Mouse (Mus musculus): ENCODE results near the gene Nrsn2. TPM values are rescaled to one million over a fixed set of nuclear protein-coding genes. Genes with fewer than 3 reads are reported as not detected.

The Nrsn2 gene
- polyA plus RNA-seq, 1 experiment from 2014 or later = 2.2 TPM

GRCm38 (mm10) chr2:152411471-152411870 is 35.0 kb upstream of the Nrsn2 start:
- Histone ChIP-seq H3K27ac (replicated peaks; ENCODE audit: low read depth, low read length) (peak overlapping the region; percentile 98), H3K9ac (ENCODE audit: low read length) (peak overlapping the region; percentile 56), H3K4me2 (ENCODE audit: low read depth, severe bottlenecking) (peak overlapping the region; percentile 92), H3K27me3 (ENCODE audit: control insufficient read depth, insufficient read depth, low read length) (no peaks in the 10 kb centered on the region), H3K36me3 (ENCODE audit: control insufficient read depth, insufficient read depth, low read length) (no peaks in the 10 kb centered on the region), H3K4me1 (ENCODE audit: control insufficient read depth, insufficient read depth, low read length) (peaks cover 30% of the 10 kb centered on the region), H3K9me3 (ENCODE audit: control insufficient read depth, low read length) (peaks cover 4% of the 10 kb centered on the region; the same call in 1 of the 2 replicates), H3K4me3 (ENCODE audit: low read depth, low read length) (peak overlapping the region; percentile 94)
- WGBS = under 1% methylated on average over 7 of the region's 7 CpGs
- peak; percentile 70 for DNase-seq (ENCODE audit: low spot score)
- no peak for ATAC-seq (ENCODE audit: insufficient number of reproducible peaks, low FRiP score, low TSS enrichment, low read depth)

- Histone ChIP-seq H3K4me2 (ENCODE audit: low read depth, severe bottlenecking) (peak overlapping the region; percentile 92), H3K36me3 (ENCODE audit: control insufficient read depth, insufficient read depth, low read length) (no peaks in the 10 kb centered on the region), H3K9ac (ENCODE audit: low read length) (peak overlapping the region; percentile 56), H3K27me3 (ENCODE audit: control insufficient read depth, insufficient read depth, low read length) (no peaks in the 10 kb centered on the region), H3K4me1 (ENCODE audit: control insufficient read depth, insufficient read depth, low read length) (peaks cover 32% of the 10 kb centered on the region), H3K27ac (replicated peaks; ENCODE audit: low read depth, low read length) (peak overlapping the region; percentile 98), H3K9me3 (ENCODE audit: control insufficient read depth, low read length) (no peaks in the 10 kb centered on the region), H3K4me3 (ENCODE audit: low read depth, low read length) (peak overlapping the region; percentile 94)
- ATAC-seq (ENCODE audit: insufficient number of reproducible peaks, low FRiP score, low TSS enrichment, low read depth) = peak; percentile 83
- 1% methylated on average over 15 of the region's 15 CpGs for WGBS
- peak; percentile 94 for DNase-seq (ENCODE audit: low spot score)
These were observed 34.5 kb upstream of the Nrsn2 start for GRCm38 (mm10) chr2:152410971-152411371.

- 82% methylated on average over 6 of the region's 6 CpGs for WGBS
These were observed 33.3 kb upstream of the Nrsn2 start for GRCm38 (mm10) chr2:152409781-152410180.

GRCm38 (mm10) chr2:152406126-152406525 is 29.7 kb upstream of the Nrsn2 start:
- H3K9me3 ChIP-seq (ENCODE audit: control insufficient read depth, low read length) = no peaks in the 10 kb centered on the region
- WGBS = under 1% methylated on average over 19 of the region's 19 CpGs
- H3K27ac ChIP-seq (replicated peaks; ENCODE audit: low read depth, low read length) = peak overlapping the region; percentile 5; the same call in 1 of the 2 replicates
- no peak overlapping the region; the same call in 1 of the 2 replicates for H3K9ac ChIP-seq (ENCODE audit: low read length)
- H3K27me3 ChIP-seq (ENCODE audit: control insufficient read depth, insufficient read depth, low read length) = no peaks in the 10 kb centered on the region
- peak overlapping the region; percentile 28 for H3K4me3 ChIP-seq (ENCODE audit: low read depth, low read length)
- H3K4me2 ChIP-seq (ENCODE audit: low read depth, severe bottlenecking) = peak overlapping the region; percentile 48
- no peaks in the 10 kb centered on the region for H3K36me3 ChIP-seq (ENCODE audit: control insufficient read depth, insufficient read depth, low read length)
- peak; percentile 96 for DNase-seq (ENCODE audit: low spot score)
- H3K4me1 ChIP-seq (ENCODE audit: control insufficient read depth, insufficient read depth, low read length) = peaks cover 22% of the 10 kb centered on the region
- peak; percentile 92 for ATAC-seq (ENCODE audit: insufficient number of reproducible peaks, low FRiP score, low TSS enrichment, low read depth)

More at GRCm38 (mm10) chr2:152409781-152410180, 33.3 kb upstream of the Nrsn2 start:
- Histone ChIP-seq H3K9ac (ENCODE audit: low read length) (no peak overlapping the region), H3K4me3 (ENCODE audit: low read depth, low read length) (no peak overlapping the region), H3K4me1 (ENCODE audit: control insufficient read depth, insufficient read depth, low read length) (peaks cover 30% of the 10 kb centered on the region), H3K27ac (replicated peaks; ENCODE audit: low read depth, low read length) (peak overlapping the region; percentile 98), H3K4me2 (ENCODE audit: low read depth, severe bottlenecking) (no peak overlapping the region), H3K27me3 (ENCODE audit: control insufficient read depth, insufficient read depth, low read length) (no peaks in the 10 kb centered on the region), H3K36me3 (ENCODE audit: control insufficient read depth, insufficient read depth, low read length) (no peaks in the 10 kb centered on the region), H3K9me3 (ENCODE audit: control insufficient read depth, low read length) (no peaks in the 10 kb centered on the region)
- DNase-seq (ENCODE audit: low spot score) (no peak), ATAC-seq (ENCODE audit: insufficient number of reproducible peaks, low FRiP score, low TSS enrichment, low read depth) (no peak)

GRCm38 (mm10) chr2:152399122-152399542 is 22.7 kb upstream of the Nrsn2 start:
- WGBS = 2% methylated on average over 13 of the region's 13 CpGs
- ATAC-seq (ENCODE audit: insufficient number of reproducible peaks, low FRiP score, low TSS enrichment, low read depth) (no peak; the same call in 1 of the 2 replicates), DNase-seq (ENCODE audit: low spot score) (no peak)
- peak overlapping the region; percentile 72 for H3K9ac ChIP-seq (ENCODE audit: low read length)
- peak overlapping the region; percentile 99 for H3K27ac ChIP-seq (replicated peaks; ENCODE audit: low read depth, low read length)
- no peaks in the 10 kb centered on the region for H3K9me3 ChIP-seq (ENCODE audit: control insufficient read depth, low read length)
- no peaks in the 10 kb centered on the region for H3K36me3 ChIP-seq (ENCODE audit: control insufficient read depth, insufficient read depth, low read length)
- H3K4me1 ChIP-seq (ENCODE audit: control insufficient read depth, insufficient read depth, low read length) = peaks cover 15% of the 10 kb centered on the region
- H3K27me3 ChIP-seq (ENCODE audit: control insufficient read depth, insufficient read depth, low read length) = no peaks in the 10 kb centered on the region
- H3K4me3 ChIP-seq (ENCODE audit: low read depth, low read length) = peak overlapping the region; percentile 88
- H3K4me2 ChIP-seq (ENCODE audit: low read depth, severe bottlenecking) = peak overlapping the region; percentile 58

- Histone ChIP-seq H3K36me3 (ENCODE audit: control insufficient read depth, insufficient read depth, low read length) (no peaks in the 10 kb centered on the region), H3K9ac (ENCODE audit: low read length) (peak overlapping the region; percentile 31), H3K4me1 (ENCODE audit: control insufficient read depth, insufficient read depth, low read length) (peaks cover 19% of the 10 kb centered on the region), H3K27ac (replicated peaks; ENCODE audit: low read depth, low read length) (peak overlapping the region; percentile 99), H3K9me3 (ENCODE audit: control insufficient read depth, low read length) (no peaks in the 10 kb centered on the region), H3K27me3 (ENCODE audit: control insufficient read depth, insufficient read depth, low read length) (no peaks in the 10 kb centered on the region), H3K4me3 (ENCODE audit: low read depth, low read length) (peak overlapping the region; percentile 88), H3K4me2 (ENCODE audit: low read depth, severe bottlenecking) (peak overlapping the region; percentile 58)
- ATAC-seq (ENCODE audit: insufficient number of reproducible peaks, low FRiP score, low TSS enrichment, low read depth) (peak; percentile 86), DNase-seq (ENCODE audit: low spot score) (peak; percentile 95)
- under 1% methylated on average over 38 of the region's 38 CpGs for WGBS
These were observed 22.3 kb upstream of the Nrsn2 start for GRCm38 (mm10) chr2:152398691-152399090.

- WGBS = under 1% methylated on average over 78 of the region's 104 CpGs
- peak; percentile 100 for DNase-seq (ENCODE audit: low spot score)
These were observed 21.4 kb upstream of the Nrsn2 start, which contains the start of gene Sox12 for GRCm38 (mm10) chr2:152397680-152398435. Sox12 (minus strand) TSS chr2:152398063.

GRCm38 (mm10) chr2:152397004-152397589 is 20.7 kb upstream of the Nrsn2 start:
- H3K4me1 ChIP-seq (ENCODE audit: control insufficient read depth, insufficient read depth, low read length) = peaks cover 22% of the 10 kb centered on the region
- peak overlapping the region; percentile 88 for H3K4me3 ChIP-seq (ENCODE audit: low read depth, low read length)
- no peaks in the 10 kb centered on the region for H3K27me3 ChIP-seq (ENCODE audit: control insufficient read depth, insufficient read depth, low read length)
- ATAC-seq (ENCODE audit: insufficient number of reproducible peaks, low FRiP score, low TSS enrichment, low read depth) (no peak; the same call in 1 of the 2 replicates), DNase-seq (ENCODE audit: low spot score) (peak; percentile 84)
- under 1% methylated on average over 75 of the region's 77 CpGs for WGBS
- peak overlapping the region; percentile 58 for H3K4me2 ChIP-seq (ENCODE audit: low read depth, severe bottlenecking)
- H3K27ac ChIP-seq (replicated peaks; ENCODE audit: low read depth, low read length) = peak overlapping the region; percentile 99
- H3K9ac ChIP-seq (ENCODE audit: low read length) = peak overlapping the region; percentile 97
- H3K9me3 ChIP-seq (ENCODE audit: control insufficient read depth, low read length) = no peaks in the 10 kb centered on the region
- no peaks in the 10 kb centered on the region for H3K36me3 ChIP-seq (ENCODE audit: control insufficient read depth, insufficient read depth, low read length)

More at GRCm38 (mm10) chr2:152397680-152398435, 21.4 kb upstream of the Nrsn2 start, which contains the start of gene Sox12:
- Histone ChIP-seq H3K9ac (ENCODE audit: low read length) (peak within 1 kb of the TSS; percentile 97), H3K9me3 (ENCODE audit: control insufficient read depth, low read length) (no peaks in the 10 kb centered on the region), H3K27me3 (ENCODE audit: control insufficient read depth, insufficient read depth, low read length) (no peaks in the 10 kb centered on the region), H3K4me1 (ENCODE audit: control insufficient read depth, insufficient read depth, low read length) (peaks cover 22% of the 10 kb centered on the region), H3K4me3 (ENCODE audit: low read depth, low read length) (peak within 1 kb of the TSS; percentile 88), H3K4me2 (ENCODE audit: low read depth, severe bottlenecking) (peak within 1 kb of the TSS; percentile 58), H3K36me3 (ENCODE audit: control insufficient read depth, insufficient read depth, low read length) (no peaks in the 10 kb centered on the region), H3K27ac (replicated peaks; ENCODE audit: low read depth, low read length) (peak within 1 kb of the TSS; percentile 99)
- peak; percentile 57 for ATAC-seq (ENCODE audit: insufficient number of reproducible peaks, low FRiP score, low TSS enrichment, low read depth)
